Mouse (Mus musculus) liver, adult 2 months (tissue): ENCODE results near the gene Carm1.

ENCODE experiments used
- CTCF ChIP-seq: fragments of 200-500 bp; IDR thresholded peaks from 2 replicates; pipeline ENCODE4 v1.5.1; 2011; ENCODE audit warnings: low read depth, low read length, control low read depth
- POLR2A ChIP-seq: fragments of 200-500 bp; IDR thresholded peaks from 2 replicates; pipeline ENCODE4 v1.6.1; 2011; ENCODE audit warnings: low read length, control low read depth; ENCODE audit not compliant: insufficient read depth; ENCODE audit errors: extremely low read depth

- TF ChIP-seq CTCF = no peak
- no peak for TF ChIP-seq POLR2A
Observed at GRCm38 (mm10) chr9:21559151-21559550, 12.5 kb downstream of the Carm1 start.
